In genomic region chr9:56042181-56042621, GRCm38 (mm10) we compare ENCODE assay signal across 9 mouse cellular contexts. TPM values are rescaled to one million over a fixed set of nuclear protein-coding genes. Genes with fewer than 3 reads are reported as not detected.
A peak's percentile ranks its signal among the peaks of the same experiment; 100 is the strongest.
DNase-seq lines count a peak whose midpoint lies in the region; ATAC-seq lines count a peak whose summit lies in the region.
"Had no signal": no experiment of that assay in that cellular context is flagged by ENCODE, and none has a peak within 500 bp of the region (broad histone marks: within the 10 kb centered on the region; RNA-seq: fewer than 3 reads in every experiment).

No protein-coding gene starts in this region.

- H3K4me1 ChIP-seq in kidney, embryonic 15.5 days, result peaks cover 14% of the 10 kb centered on the region
- peaks cover 19% of the 10 kb centered on the region for H3K4me1 ChIP-seq in hindbrain, embryonic 10.5 days (replicated peaks)

- ATAC-seq in kidney, embryonic 15.5 days (replicated peaks; ENCODE audit: low FRiP score), result no peak; the same call in 1 of the 2 replicates
- ATAC-seq in activated CD4-positive, CD25-positive, alpha-beta regulatory T cell, adult 4 months, result peak; percentile 9
- peak; percentile 18; the same call in 1 of the 2 replicates for ATAC-seq in megakaryocyte progenitor cell, adult 5-6 weeks (replicated peaks; ENCODE audit: poor library complexity)

- H3K27me3 ChIP-seq in kidney, embryonic 15.5 days, result no peaks in the 10 kb centered on the region
- H3K27me3 ChIP-seq in hindbrain, embryonic 10.5 days (ENCODE audit: insufficient read depth, poor library complexity, severe bottlenecking), result no peaks in the 10 kb centered on the region

- H3K27ac ChIP-seq in kidney, embryonic 15.5 days, result peak overlapping the region; percentile 95
- H3K27ac ChIP-seq in hindbrain, embryonic 10.5 days, result peak overlapping the region; percentile 99

- under 1% methylated on average over 16 of the region's 16 CpGs for WGBS in kidney, embryonic 15.5 days
- WGBS in hindbrain, embryonic 10.5 days, result under 1% methylated on average over 16 of the region's 16 CpGs

- no peak for DNase-seq in kidney, postnatal 36 days
- no peak for DNase-seq in hindbrain, embryonic 10.5 days (ENCODE audit: low spot score)
- DNase-seq in adrenal gland, adult (ENCODE audit: inconsistent age in 2 of 2, low spot score in 1 of 2), result no peak
- DNase-seq in left cerebral cortex, adult 18-20 months (ENCODE audit: low spot score in 2 of 2), result no peak
- DNase-seq in spleen, postnatal 4 days (ENCODE audit: low spot score in 2 of 2), result no peak

- no peaks in the 10 kb centered on the region for H3K9me3 ChIP-seq in kidney, embryonic 15.5 days (replicated peaks)
- no peaks in the 10 kb centered on the region for H3K9me3 ChIP-seq in hindbrain, embryonic 10.5 days

- H3K36me3 ChIP-seq in kidney, embryonic 15.5 days, result peaks cover 24% of the 10 kb centered on the region
- H3K36me3 ChIP-seq in hindbrain, embryonic 10.5 days, result peaks cover 38% of the 10 kb centered on the region

- H3K4me3 ChIP-seq in kidney, embryonic 15.5 days (replicated peaks), result peak overlapping the region; percentile 74
- peak overlapping the region; percentile 76 for H3K4me3 ChIP-seq in hindbrain, embryonic 10.5 days

- H3K4me2 ChIP-seq in kidney, embryonic 15.5 days, result peak overlapping the region; percentile 69

- H3K9ac ChIP-seq in kidney, embryonic 15.5 days, result peak overlapping the region; percentile 89

RNA-seq across cellular contexts. Expression of gene Rcn2, which starts 0.6 kb away (rescaled TPM):
- 246 and 252 TPM in 2 replicates for polyA plus RNA-seq in kidney, embryonic 15.5 days (2015; fragmentation: Nextera tagmentation; extraction: Ambion mirVana)
- 10 to 100 TPM; 16.7 to 21.5 TPM for polyA plus RNA-seq in activated CD4-positive, CD25-positive, alpha-beta regulatory T cell, adult 4 months (2017; shearing (Covaris generic))
- polyA plus RNA-seq in hindbrain, embryonic 10.5 days (2016; fragmentation: Nextera tagmentation; extraction: Ambion mirVana), result 300 and 320 TPM in 2 replicates
- 52.7 and 60.6 TPM in 2 replicates for total RNA-seq in megakaryocyte progenitor cell, adult 5-6 weeks (2015)
- 38.8 and 42.1 TPM in 2 replicates for total RNA-seq in megakaryocyte progenitor cell, adult 5-6 weeks (2017)
- 100 to 1,000 TPM in 1 of 2 experiments, 10 to 100 TPM in 1; 99.8 to 108 TPM for total RNA-seq in left cerebral cortex, adult 18-20 months (2021)

RNA-seq across cellular contexts. Expression of gene 4930563M21Rik, which starts 31.9 kb away (rescaled TPM):
- not detected in 2 replicates for polyA plus RNA-seq in kidney, embryonic 15.5 days (2015; fragmentation: Nextera tagmentation; extraction: Ambion mirVana)
- not detected for polyA plus RNA-seq in activated CD4-positive, CD25-positive, alpha-beta regulatory T cell, adult 4 months (2017; shearing (Covaris generic))
- not detected in 2 replicates for polyA plus RNA-seq in hindbrain, embryonic 10.5 days (2016; fragmentation: Nextera tagmentation; extraction: Ambion mirVana)
- total RNA-seq in megakaryocyte progenitor cell, adult 5-6 weeks (2015), result not detected in 2 replicates
- not detected in 2 replicates for total RNA-seq in megakaryocyte progenitor cell, adult 5-6 weeks (2017)
- total RNA-seq in left cerebral cortex, adult 18-20 months (2021), result not detected
- polyA plus RNA-seq: brain, embryonic 14.5 days had no signal

RNA-seq across cellular contexts. Expression of gene Pstpip1, which starts 47.6 kb away (rescaled TPM):
- 1.1 and 1.4 TPM in 2 replicates for polyA plus RNA-seq in kidney, embryonic 15.5 days (2015; fragmentation: Nextera tagmentation; extraction: Ambion mirVana)
- polyA plus RNA-seq in activated CD4-positive, CD25-positive, alpha-beta regulatory T cell, adult 4 months (2017; shearing (Covaris generic)), result 10 to 100 TPM; 37.9 to 40.7 TPM
- polyA plus RNA-seq in hindbrain, embryonic 10.5 days (2016; fragmentation: Nextera tagmentation; extraction: Ambion mirVana), result 0.78 and 0.82 TPM in 2 replicates
- 25.9 and 38.2 TPM in 2 replicates for total RNA-seq in megakaryocyte progenitor cell, adult 5-6 weeks (2015)
- total RNA-seq in megakaryocyte progenitor cell, adult 5-6 weeks (2017), result 113 and 122 TPM in 2 replicates
- 1 to 10 TPM; 2.3 to 2.8 TPM for total RNA-seq in left cerebral cortex, adult 18-20 months (2021)

Comparison
In these comparisons a context has a peak if more than half of its experiments do, and no peak if none do; other contexts are left out.
1. RNA of gene Rcn2, which starts 0.6 kb away (polyA plus RNA-seq): 300 to 320 TPM in hindbrain, embryonic 10.5 days and 246 to 252 TPM in kidney, embryonic 15.5 days; 16.7 to 21.5 TPM in activated CD4-positive, CD25-positive, alpha-beta regulatory T cell, adult 4 months; every median in the first group is over 10 times any median in the second.
2. RNA of gene Pstpip1, which starts 47.6 kb away (polyA plus RNA-seq): 37.9 to 40.7 TPM in activated CD4-positive, CD25-positive, alpha-beta regulatory T cell, adult 4 months; 1.1 to 1.4 TPM in kidney, embryonic 15.5 days and 0.78 to 0.82 TPM in hindbrain, embryonic 10.5 days; every median in the first group is over 10 times any median in the second.